29 mouse cellular contexts compared by ENCODE assay signal in genomic region chr6:100030010-100030409, GRCm38 (mm10).
A peak's percentile ranks its signal among the peaks of the same experiment; 100 is the strongest.
DNase-seq lines count a peak whose midpoint lies in the region; ATAC-seq and TF ChIP-seq lines count a peak whose summit lies in the region.
"Had no signal": no experiment of that assay in that cellular context is flagged by ENCODE, and none has a peak within 500 bp of the region (broad histone marks: within the 10 kb centered on the region; RNA-seq: fewer than 3 reads in every experiment).

No protein-coding gene starts in this region.

- H3K4me1 ChIP-seq in forebrain, postnatal 0 days (ENCODE audit: insufficient read depth): peaks cover 3% of the 10 kb centered on the region; the same call in 1 of the 2 replicates
- peaks cover 28% of the 10 kb centered on the region for H3K4me1 ChIP-seq in forebrain, embryonic 10.5 days
- peaks cover 14% of the 10 kb centered on the region for H3K4me1 ChIP-seq in midbrain, embryonic 11.5 days (ENCODE audit: control insufficient read depth, insufficient read depth, low read length)
- peaks cover 29% of the 10 kb centered on the region for H3K4me1 ChIP-seq in midbrain, embryonic 13.5 days (replicated peaks)
- no peaks in the 10 kb centered on the region for H3K4me1 ChIP-seq in hindbrain, postnatal 0 days (ENCODE audit: insufficient read depth, low read length)

- WGBS in forebrain, postnatal 0 days: 37% methylated on average over 9 of the region's 9 CpGs
- WGBS in forebrain, embryonic 10.5 days: 72% methylated on average over 9 of the region's 9 CpGs
- 47% methylated on average over 9 of the region's 9 CpGs for WGBS in midbrain, embryonic 11.5 days
- 31% methylated on average over 9 of the region's 9 CpGs for WGBS in midbrain, embryonic 13.5 days
- 16% methylated on average over 9 of the region's 9 CpGs for WGBS in hindbrain, postnatal 0 days

- no peak overlapping the region for H3K4me3 ChIP-seq in forebrain, postnatal 0 days (ENCODE audit: low read depth, low read length)
- H3K4me3 ChIP-seq in forebrain, embryonic 10.5 days: no peak overlapping the region
- no peak overlapping the region for H3K4me3 ChIP-seq in midbrain, embryonic 11.5 days (ENCODE audit: low read depth, low read length)
- no peak overlapping the region for H3K4me3 ChIP-seq in midbrain, embryonic 13.5 days (replicated peaks)
- H3K4me3 ChIP-seq in hindbrain, postnatal 0 days (ENCODE audit: low read length): no peak overlapping the region
- H3K4me3 ChIP-seq: embryonic facial prominence, embryonic 13.5 days; hindbrain, embryonic 15.5 days; layer of hippocampus, adult 2 months had no signal

- H3K9me3 ChIP-seq in forebrain, postnatal 0 days (ENCODE audit: low read length): no peaks in the 10 kb centered on the region
- no peaks in the 10 kb centered on the region for H3K9me3 ChIP-seq in forebrain, embryonic 10.5 days
- no peaks in the 10 kb centered on the region for H3K9me3 ChIP-seq in midbrain, embryonic 11.5 days (ENCODE audit: control insufficient read depth, low read length)
- no peaks in the 10 kb centered on the region for H3K9me3 ChIP-seq in midbrain, embryonic 13.5 days
- H3K9me3 ChIP-seq in hindbrain, postnatal 0 days (ENCODE audit: low read length): no peaks in the 10 kb centered on the region
- H3K9me3 ChIP-seq: embryonic facial prominence, embryonic 13.5 days; hindbrain, embryonic 15.5 days had no signal

- no peaks in the 10 kb centered on the region for H3K36me3 ChIP-seq in forebrain, postnatal 0 days (ENCODE audit: insufficient read depth)
- no peaks in the 10 kb centered on the region for H3K36me3 ChIP-seq in forebrain, embryonic 10.5 days (replicated peaks)
- H3K36me3 ChIP-seq in midbrain, embryonic 11.5 days (ENCODE audit: control insufficient read depth, insufficient read depth, low read length): no peaks in the 10 kb centered on the region
- H3K36me3 ChIP-seq in midbrain, embryonic 13.5 days: no peaks in the 10 kb centered on the region
- H3K36me3 ChIP-seq in hindbrain, postnatal 0 days (ENCODE audit: insufficient read depth, low read length): no peaks in the 10 kb centered on the region
- H3K36me3 ChIP-seq: embryonic facial prominence, embryonic 13.5 days; G1E; hindbrain, embryonic 15.5 days had no signal

- no peak overlapping the region for H3K4me2 ChIP-seq in forebrain, postnatal 0 days (ENCODE audit: low read depth)
- H3K4me2 ChIP-seq in midbrain, embryonic 11.5 days: no peak overlapping the region
- no peak overlapping the region for H3K4me2 ChIP-seq in midbrain, embryonic 13.5 days (replicated peaks)
- no peak overlapping the region for H3K4me2 ChIP-seq in hindbrain, postnatal 0 days (ENCODE audit: low read depth, low read length)
- H3K4me2 ChIP-seq: embryonic facial prominence, embryonic 13.5 days; heart, embryonic 11.5 days; hindbrain, embryonic 15.5 days had no signal

- intact Hi-C loops in heart, postnatal 10 days (cut with DNase I): no loop called here

- no peak for DNase-seq in forebrain, postnatal 0 days
- no peak for DNase-seq in forebrain, embryonic 10.5 days (ENCODE audit: extremely low spot score, low spot score)
- DNase-seq in midbrain, embryonic 11.5 days (ENCODE audit: low spot score, missing footprints): no peak
- DNase-seq in hindbrain, postnatal 0 days (ENCODE audit: low spot score): peak; percentile 35
- DNase-seq in neural tube, embryonic 10.5 days (ENCODE audit: extremely low spot score, low spot score): no peak
- DNase-seq in heart, postnatal 10 days: no peak
- DNase-seq: adrenal gland, adult 2 months; B cell, adult 2 months; cerebellum, adult 18-20 months; cerebellum, postnatal 14 days; gastrocnemius, postnatal 14 days; heart, adult 11 months; kidney, adult 9 months; kidney, postnatal 25 days; layer of hippocampus, postnatal 36 days; liver, postnatal 0 days; thymus, adult 2 months; thymus, postnatal 4 days had no signal

- H3K9ac ChIP-seq in forebrain, postnatal 0 days: no peak overlapping the region
- H3K9ac ChIP-seq in midbrain, embryonic 11.5 days (ENCODE audit: low read length): 0 out of 2 replicates have a peak overlapping the region, but pooled peaks have one; percentile 9
- no peak overlapping the region for H3K9ac ChIP-seq in midbrain, embryonic 13.5 days (replicated peaks)
- no peak overlapping the region for H3K9ac ChIP-seq in hindbrain, postnatal 0 days (replicated peaks; ENCODE audit: low read length)
- H3K9ac ChIP-seq: embryonic facial prominence, embryonic 13.5 days; hindbrain, embryonic 15.5 days; liver, postnatal 0 days had no signal

- ATAC-seq in forebrain, postnatal 0 days: peak; percentile 40; the same call in 1 of the 2 replicates
- ATAC-seq in midbrain, embryonic 11.5 days (ENCODE audit: low FRiP score): peak; percentile 63; the same call in 1 of the 2 replicates
- no peak for ATAC-seq in midbrain, embryonic 13.5 days
- ATAC-seq in hindbrain, postnatal 0 days: 0 out of 2 replicates have a peak, but pooled peaks have one; percentile 30
- ATAC-seq: intestine, embryonic 16.5 days; lung, postnatal 0 days; Patski had no signal

- TF ChIP-seq CTCF in forebrain, postnatal 0 days (IDR thresholded peaks at IDR 0.05; ENCODE audit: low read depth): no peak
- TF ChIP-seq CTCF in hindbrain, postnatal 0 days (IDR thresholded peaks at IDR 0.05; ENCODE audit: low read depth): no peak

- H3K27me3 ChIP-seq in forebrain, postnatal 0 days (ENCODE audit: insufficient read depth, low read length): no peaks in the 10 kb centered on the region
- peaks cover 95% of the 10 kb centered on the region for H3K27me3 ChIP-seq in forebrain, embryonic 10.5 days (ENCODE audit: poor library complexity, severe bottlenecking)
- peaks cover 4% of the 10 kb centered on the region; the same call in 1 of the 2 replicates for H3K27me3 ChIP-seq in midbrain, embryonic 11.5 days (ENCODE audit: control insufficient read depth, insufficient read depth, low read length)
- peaks cover 50% of the 10 kb centered on the region for H3K27me3 ChIP-seq in midbrain, embryonic 13.5 days
- no peaks in the 10 kb centered on the region for H3K27me3 ChIP-seq in hindbrain, postnatal 0 days (ENCODE audit: insufficient read depth, low read length)
- H3K27me3 ChIP-seq: CH12.LX; embryonic facial prominence, embryonic 13.5 days had no signal

- no peak overlapping the region for H3K27ac ChIP-seq in forebrain, postnatal 0 days (ENCODE audit: low read depth, low read length)
- no peak overlapping the region for H3K27ac ChIP-seq in forebrain, embryonic 10.5 days
- 0 out of 2 replicates have a peak overlapping the region, but pooled peaks have one; percentile 14 for H3K27ac ChIP-seq in midbrain, embryonic 11.5 days (ENCODE audit: low read depth, low read length)
- no peak overlapping the region for H3K27ac ChIP-seq in midbrain, embryonic 13.5 days
- H3K27ac ChIP-seq in hindbrain, postnatal 0 days: no peak overlapping the region
- H3K27ac ChIP-seq: embryonic facial prominence, embryonic 13.5 days; hindbrain, embryonic 15.5 days; layer of hippocampus, adult 2 months; stomach, postnatal 0 days had no signal
